Mouse (Mus musculus) heart, postnatal 0 days (tissue): ENCODE data around the gene Pkp3. TPM values are rescaled to one million over a fixed set of nuclear protein-coding genes. Genes with fewer than 3 reads are reported as not detected.

Experiments
- ATAC-seq: fragments of 200-750 bp; cut with Nextera tagmentation; 2 replicates; pipeline ENCODE4 v1.8.0; 2017; ENCODE audit warnings: low read depth, moderate number of reproducible peaks, moderate library complexity; ENCODE audit not compliant: insufficient read depth
- DNase-seq: peaks from one replicate; pipeline ENCODE4 v3.0.0-alpha.2; 2016; ENCODE audit warnings: low spot score
- H3K27ac ChIP-seq: fragments of 300-500 bp; sonication (generic); 2 replicates; pipeline ENCODE4 v1.5.1; 2014; ENCODE audit warnings: low read depth, mild to moderate bottlenecking
- H3K27me3 ChIP-seq: fragments of 300-500 bp; sonication (generic); 2 replicates; pipeline ENCODE4 v1.6.1; 2014; ENCODE audit warnings: low read length, mixed read lengths; ENCODE audit not compliant: control insufficient read depth, insufficient read depth
- H3K36me3 ChIP-seq: fragments of 300-500 bp; sonication (generic); replicated peaks from 2 replicates; pipeline ENCODE4 v1.6.1; 2014; ENCODE audit warnings: low read length, mixed read lengths; ENCODE audit not compliant: control insufficient read depth, insufficient read depth
- H3K4me1 ChIP-seq: fragments of 300-500 bp; sonication (generic); 2 replicates; pipeline ENCODE4 v1.6.1; 2014; ENCODE audit warnings: antibody characterized with exemption; ENCODE audit not compliant: control insufficient read depth, insufficient read depth
- H3K4me2 ChIP-seq: fragments of 300-500 bp; sonication (generic); 2 replicates; pipeline ENCODE4 v1.6.1; 2014; ENCODE audit warnings: low read depth, mild to moderate bottlenecking, low read length, moderate library complexity
- H3K4me3 ChIP-seq: fragments of 300-500 bp; sonication (generic); 2 replicates; pipeline ENCODE4 v1.5.1; 2014; ENCODE audit warnings: low read depth, low read length
- H3K9ac ChIP-seq: fragments of 300-500 bp; sonication (generic); replicated peaks from 2 replicates; pipeline ENCODE4 v1.6.1; 2014; ENCODE audit warnings: low read depth, low read length, mixed read lengths
- H3K9me3 ChIP-seq: fragments of 300-500 bp; sonication (generic); replicated peaks from 2 replicates; pipeline ENCODE4 v1.6.1; 2016; ENCODE audit warnings: low read length; ENCODE audit not compliant: control insufficient read depth
- CTCF ChIP-seq: IDR thresholded peaks from 2 replicates; pipeline ENCODE4 v1.5.1; 2016; ENCODE audit warnings: antibody characterized with exemption, control low read depth, low read depth
- EP300 ChIP-seq: IDR thresholded peaks from 2 replicates; pipeline ENCODE4 v1.6.1; 2016; ENCODE audit warnings: antibody characterized with exemption, low read depth
- WGBS: fragments of 180-500 bp; shearing (Covaris S2); extraction: QIAGEN DNeasy Blood & Tissue Kit; methylation state at CpG from one replicate; pipeline ENCODE4 v1.1.7; 2014; 5-methylcytosine and 5-hydroxymethylcytosine counted together
- polyA plus RNA-seq: library from polyadenylated mRNA; unstranded; fragments of >200 nt; fragmentation: Nextera tagmentation; extraction: Ambion mirVana; gene quantifications from 2 replicates; pipeline ENCODE4 v1.2.1, GENCODE M21; 2015
- total RNA-seq: library from RNA; depleted of rRNA; stranded (reverse); fragments of >200 nt; gene quantifications from 2 replicates; pipeline ENCODE4 v1.2.3, GENCODE M21; 2014; ENCODE audit warnings: low replicate concordance

The Pkp3 gene
- total and polyA plus RNA-seq, 2 experiments from 2014 or later = 0.20 to 3.8 TPM

GRCm38 (mm10) chr7:141073782-141074181 is 4.2 kb upstream of the Pkp3 start:
- Histone ChIP-seq H3K4me3 (no peak overlapping the region), H3K4me1 (peaks cover 4% of the 10 kb centered on the region), H3K9ac (no peak overlapping the region), H3K4me2 (no peak overlapping the region), H3K36me3 (no peaks in the 10 kb centered on the region), H3K9me3 (no peaks in the 10 kb centered on the region), H3K27me3 (peaks cover 37% of the 10 kb centered on the region), H3K27ac (no peak overlapping the region)
- TF ChIP-seq CTCF (no peak), EP300 (no peak)
- no peak for ATAC-seq
- DNase-seq = no peak
- 71% methylated on average over 4 of the region's 4 CpGs for WGBS

- no peak overlapping the region for H3K27ac ChIP-seq
- ATAC-seq (no peak), DNase-seq (no peak)
- no peaks in the 10 kb centered on the region for H3K36me3 ChIP-seq
- no peak overlapping the region for H3K9ac ChIP-seq
- TF ChIP-seq EP300 = no peak
- TF ChIP-seq CTCF = no peak
- peaks cover 23% of the 10 kb centered on the region for H3K27me3 ChIP-seq
- WGBS = 78% methylated on average over 4 of the region's 4 CpGs
- H3K4me1 ChIP-seq = no peaks in the 10 kb centered on the region
- H3K9me3 ChIP-seq = no peaks in the 10 kb centered on the region
- no peak overlapping the region for H3K4me3 ChIP-seq
- no peak overlapping the region for H3K4me2 ChIP-seq
Observed at GRCm38 (mm10) chr7:141078876-141079275, 858 bp downstream of the Pkp3 start.

DNA sequence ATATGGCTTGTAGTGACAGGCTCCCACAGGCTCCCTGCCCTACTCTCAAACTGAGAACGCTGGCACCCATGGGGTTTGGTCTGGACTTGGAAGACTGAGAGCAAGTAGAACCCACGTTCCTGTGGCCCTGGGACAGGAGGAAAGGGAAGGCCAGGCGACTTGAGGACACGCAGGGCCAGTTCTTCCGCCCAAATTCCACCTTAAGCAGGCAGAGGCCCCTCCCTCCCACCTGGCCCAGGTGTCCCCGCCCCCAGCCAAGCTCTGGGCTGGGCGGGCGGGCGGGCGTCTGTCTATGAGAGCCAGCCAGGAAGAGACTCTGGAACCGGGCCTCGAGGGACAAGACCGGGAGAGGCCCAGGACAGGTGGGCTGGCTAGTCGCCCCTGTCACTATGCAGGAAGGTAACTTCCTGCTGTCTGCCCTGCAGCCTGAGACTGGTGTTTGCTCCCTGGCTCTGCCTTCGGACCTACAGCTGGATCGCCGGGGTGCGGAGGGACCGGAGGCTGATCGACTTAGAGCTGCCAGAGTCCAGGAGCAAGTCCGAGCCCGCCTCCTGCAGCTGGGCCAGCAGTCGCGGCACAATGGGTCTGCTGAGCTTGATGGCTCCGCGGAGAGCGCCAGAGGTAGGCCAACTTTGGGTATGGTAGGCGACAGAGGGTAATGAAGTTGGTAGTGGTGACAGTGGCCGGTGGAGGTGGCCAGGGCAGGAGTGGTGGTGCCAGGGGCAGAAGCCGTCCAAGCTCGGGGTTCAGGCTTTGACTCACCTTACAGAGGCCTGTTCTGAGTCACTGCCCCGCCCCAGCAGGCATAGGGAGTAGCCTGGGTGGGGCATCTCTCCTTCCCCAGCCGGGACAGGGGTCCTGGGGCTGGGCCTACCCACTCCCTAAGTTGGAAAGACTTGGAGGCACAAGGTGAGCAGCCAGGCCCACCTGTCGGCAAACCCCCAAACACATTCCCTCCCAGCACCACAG is 1.7 kb downstream of the Pkp3 start:
- Histone ChIP-seq H3K27ac (no peak overlapping the region), H3K27me3 (peaks cover 23% of the 10 kb centered on the region), H3K4me3 (no peak overlapping the region), H3K4me2 (no peak overlapping the region), H3K9me3 (no peaks in the 10 kb centered on the region), H3K9ac (no peak overlapping the region), H3K4me1 (no peaks in the 10 kb centered on the region), H3K36me3 (no peaks in the 10 kb centered on the region)
- WGBS = 34% methylated on average over 34 of the region's 34 CpGs
- no peak for ATAC-seq
- no peak for DNase-seq
- TF ChIP-seq CTCF (no peak), EP300 (no peak)

DNA sequence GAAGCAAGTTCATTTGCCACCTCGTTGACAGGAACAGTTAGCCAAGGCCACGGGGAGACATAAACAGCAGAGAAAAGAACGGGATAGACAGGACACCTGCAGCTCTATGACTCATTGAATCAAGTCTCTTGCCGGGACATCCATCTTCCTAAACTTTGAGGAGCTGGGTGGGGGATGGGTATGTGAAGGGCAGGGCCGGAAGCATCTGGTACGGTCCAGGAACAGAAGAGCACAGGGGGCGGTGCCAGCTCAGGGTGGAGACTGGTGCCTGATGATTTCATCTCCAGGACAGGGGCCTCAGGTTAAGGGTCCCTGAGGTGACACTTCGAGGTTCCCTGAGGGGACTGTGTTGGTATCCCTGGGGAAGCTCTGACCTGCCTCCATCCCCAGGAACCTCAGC is 9.9 kb downstream of the Pkp3 start:
- WGBS = 29% methylated on average over 8 of the region's 8 CpGs
- H3K27ac ChIP-seq = no peak overlapping the region
- TF ChIP-seq EP300 = no peak
- TF ChIP-seq CTCF = no peak
- H3K4me3 ChIP-seq = no peak overlapping the region; the same call in 1 of the 2 replicates
- H3K27me3 ChIP-seq = peaks cover 35% of the 10 kb centered on the region
- no peak for ATAC-seq
- no peaks in the 10 kb centered on the region for H3K36me3 ChIP-seq
- no peak for DNase-seq
- H3K4me1 ChIP-seq = no peaks in the 10 kb centered on the region
- H3K9ac ChIP-seq = no peak overlapping the region
- no peaks in the 10 kb centered on the region for H3K9me3 ChIP-seq
- no peak overlapping the region; the same call in 1 of the 2 replicates for H3K4me2 ChIP-seq

DNA sequence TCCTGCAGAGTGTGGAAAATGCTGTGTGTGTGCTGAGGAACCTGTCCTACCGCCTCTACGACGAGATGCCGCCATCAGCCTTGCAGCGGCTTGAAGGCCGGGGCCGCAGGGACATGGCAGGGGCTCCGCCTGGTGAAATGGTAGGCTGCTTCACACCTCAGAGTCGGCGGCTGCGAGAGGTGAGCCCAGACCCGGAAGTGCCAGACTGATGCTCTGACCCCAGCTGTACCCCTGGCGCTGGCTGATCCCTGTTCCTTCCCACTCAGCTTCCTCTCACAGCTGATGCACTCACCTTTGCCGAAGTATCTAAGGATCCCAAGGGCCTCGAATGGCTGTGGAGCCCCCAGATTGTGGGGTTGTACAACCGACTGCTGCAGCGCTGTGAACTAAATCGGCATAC is 10.5 kb downstream of the Pkp3 start:
- peak overlapping the region; percentile 25; the same call in 1 of the 2 replicates for H3K4me2 ChIP-seq
- no peak for DNase-seq
- no peak overlapping the region; the same call in 1 of the 2 replicates for H3K4me3 ChIP-seq
- H3K9me3 ChIP-seq = no peaks in the 10 kb centered on the region
- TF ChIP-seq CTCF = no peak
- TF ChIP-seq EP300 = no peak
- no peak overlapping the region for H3K9ac ChIP-seq
- H3K27ac ChIP-seq = no peak overlapping the region
- H3K4me1 ChIP-seq = no peaks in the 10 kb centered on the region
- no peaks in the 10 kb centered on the region for H3K36me3 ChIP-seq
- WGBS = 9% methylated on average over 18 of the region's 18 CpGs
- H3K27me3 ChIP-seq = peaks cover 35% of the 10 kb centered on the region
- ATAC-seq = no peak
